In the genomic region with DNA sequence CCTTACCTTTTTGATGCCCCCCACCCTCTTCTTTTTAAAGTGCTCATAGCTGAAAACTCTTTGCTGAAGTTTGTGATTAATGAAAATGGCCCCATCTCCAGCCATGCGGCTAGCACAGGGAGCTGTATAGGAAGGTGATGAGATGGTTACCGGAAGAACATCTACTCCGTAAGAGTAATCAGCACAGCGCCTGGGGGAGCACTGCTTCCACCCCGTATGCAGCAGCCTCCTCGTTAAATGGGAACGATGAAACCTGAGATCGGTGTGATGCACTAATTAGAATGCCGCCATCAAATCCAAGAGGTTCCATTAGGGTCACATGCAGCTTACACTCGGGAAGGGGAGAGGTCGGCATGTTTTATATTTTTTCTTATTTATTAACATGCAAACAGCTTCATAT, we compare ENCODE assay signal across 19 mouse cellular contexts.
"Had no signal": no experiment of that assay in that cellular context is flagged by ENCODE, and none has a peak within 500 bp of the region (broad histone marks: within the 10 kb centered on the region; RNA-seq: fewer than 3 reads in every experiment).

No protein-coding gene starts in this region.

- H3K27me3 ChIP-seq: liver, embryonic 13.5 days; midbrain, embryonic 12.5 days; midbrain, embryonic 15.5 days; neural tube, embryonic 13.5 days; stomach, embryonic 15.5 days had no signal

- H3K27ac ChIP-seq: layer of hippocampus, adult 2 months; liver, embryonic 13.5 days; midbrain, embryonic 12.5 days; midbrain, embryonic 15.5 days; neural tube, embryonic 13.5 days; stomach, embryonic 15.5 days had no signal

- ATAC-seq: midbrain, embryonic 15.5 days had no signal

- H3K4me2 ChIP-seq: liver, embryonic 13.5 days; midbrain, embryonic 12.5 days; midbrain, embryonic 15.5 days; neural tube, embryonic 13.5 days; stomach, embryonic 15.5 days had no signal

- H3K9me3 ChIP-seq: liver, embryonic 13.5 days; midbrain, embryonic 12.5 days; midbrain, embryonic 15.5 days; stomach, embryonic 15.5 days had no signal

- H3K4me1 ChIP-seq: liver, embryonic 13.5 days; midbrain, embryonic 12.5 days; midbrain, embryonic 15.5 days; neural tube, embryonic 13.5 days; stomach, embryonic 15.5 days had no signal

- H3K9ac ChIP-seq: liver, embryonic 13.5 days; midbrain, embryonic 12.5 days; midbrain, embryonic 15.5 days; neural tube, embryonic 13.5 days; stomach, embryonic 15.5 days had no signal

- DNase-seq: kidney, adult 18-20 months; kidney, adult 9 months; kidney, postnatal 14 days; layer of hippocampus, adult 9-11 months; liver, embryonic 13.5 days; lung, adult 2 months; lung, postnatal 14 days; lung, postnatal 4 days; retina, postnatal 1 day; right cerebral cortex, postnatal 25 days; spleen, adult 18-20 months; thymus, adult 18-20 months; thymus, postnatal 36 days had no signal

- H3K36me3 ChIP-seq: liver, embryonic 13.5 days; midbrain, embryonic 12.5 days; midbrain, embryonic 15.5 days; neural tube, embryonic 13.5 days; stomach, embryonic 15.5 days had no signal

- H3K4me3 ChIP-seq: layer of hippocampus, adult 2 months; liver, embryonic 13.5 days; midbrain, embryonic 12.5 days; midbrain, embryonic 15.5 days; myocyte; neural tube, embryonic 13.5 days; stomach, embryonic 15.5 days had no signal
